Mouse (Mus musculus) adrenal gland, adult (tissue): ENCODE results near the gene Fam71d.

Experiments used
- DNase-seq, 2 experiments: peaks; one replicate each; pipeline ENCODE4 v3.0.0; 2022 to 2023; ENCODE audit warnings: low spot score in 1 of 2; ENCODE audit not compliant: inconsistent age in 2 of 2

The Fam71d gene

GRCm38 (mm10) chr12:78691325-78691724 lies at the start of gene Fam71d:
TSS of gene Fam71d (plus strand) at chr12:78691535.
- DNase-seq, result no peak

GRCm38 (mm10) chr12:78643691-78644090 lies 47.6 kb upstream of the Fam71d start:
- DNase-seq, result no peak

GRCm38 (mm10) chr12:78645282-78645681 lies 46.1 kb upstream of the Fam71d start:
- DNase-seq, result no peak

- no peak for DNase-seq
Observed at GRCm38 (mm10) chr12:78659718-78660304, 31.5 kb upstream of the Fam71d start.

- DNase-seq, result no peak
Observed at GRCm38 (mm10) chr12:78678101-78678806, 13.1 kb upstream of the Fam71d start.

- peak in 1 of 2 experiments; percentile 46 for DNase-seq
Observed at GRCm38 (mm10) chr12:78678807-78679189, 12.5 kb upstream of the Fam71d start.

GRCm38 (mm10) chr12:78681048-78681447 lies 10.3 kb upstream of the Fam71d start:
- DNase-seq, result no peak

GRCm38 (mm10) chr12:78682279-78682678 lies 9.1 kb upstream of the Fam71d start:
- no peak for DNase-seq

GRCm38 (mm10) chr12:78685669-78686215 lies 5.6 kb upstream of the Fam71d start:
- DNase-seq, result no peak

- no peak for DNase-seq
Observed at GRCm38 (mm10) chr12:78688876-78689275, 2.5 kb upstream of the Fam71d start.

GRCm38 (mm10) chr12:78693281-78693680 lies 1.9 kb downstream of the Fam71d start:
- DNase-seq, result no peak

- DNase-seq, result no peak
Observed at GRCm38 (mm10) chr12:78717783-78718182, 26.4 kb downstream of the Fam71d start.

GRCm38 (mm10) chr12:78727723-78728122 lies 36.4 kb downstream of the Fam71d start:
- no peak for DNase-seq

- DNase-seq, result no peak
Observed at GRCm38 (mm10) chr12:78739633-78740032, 48.3 kb downstream of the Fam71d start.

GRCm38 (mm10) chr12:78740289-78740688 lies 49.0 kb downstream of the Fam71d start:
- no peak for DNase-seq

- DNase-seq, result peak; percentile 17 to 53
Observed at GRCm38 (mm10) chr12:78746226-78746625, 54.9 kb downstream of the Fam71d start.

- DNase-seq, result no peak
Observed at GRCm38 (mm10) chr12:78747406-78747805, 56.1 kb downstream of the Fam71d start.

GRCm38 (mm10) chr12:78748113-78748512 lies 56.8 kb downstream of the Fam71d start:
- no peak for DNase-seq

- peak; percentile 98 to 99 for DNase-seq
Observed at GRCm38 (mm10) chr12:78748557-78749377, 57.4 kb downstream of the Fam71d start, which contains the start of gene Mpp5. TSS of gene Mpp5 (plus strand) at chr12:78748907.

GRCm38 (mm10) chr12:78749378-78749801 lies 58.1 kb downstream of the Fam71d start:
- DNase-seq, result peak; percentile 84 to 94

GRCm38 (mm10) chr12:78761979-78762378 lies 70.6 kb downstream of the Fam71d start:
- DNase-seq, result no peak
